Mouse (Mus musculus) stomach, postnatal 0 days (tissue): ENCODE measurements at regions not wholly inside any gene's neighbourhood (a gene's known extent, or its start where the extent isn't known, plus 50 kb on each side); places are given as distances from the start of the nearest gene placed in this dataset.

Experiments
- ATAC-seq: fragments of 200-750 bp; cut with Nextera tagmentation; 2 replicates; pipeline ENCODE4 v1.8.0; 2017; ENCODE audit not compliant: low FRiP score, low TSS enrichment
- DNase-seq: peaks from one replicate; pipeline ENCODE4 v3.0.0-alpha.2; 2016; ENCODE audit warnings: low spot score
- H3K27ac ChIP-seq: fragments of 300-500 bp; sonication (generic); replicated peaks from 2 replicates; pipeline ENCODE4 v1.5.1; 2014; ENCODE audit warnings: mild to moderate bottlenecking, control low read depth
- H3K27me3 ChIP-seq: fragments of 300-500 bp; sonication (generic); 2 replicates; pipeline ENCODE4 v1.6.1; 2014; ENCODE audit warnings: low read length; ENCODE audit not compliant: control insufficient read depth, insufficient read depth
- H3K36me3 ChIP-seq: fragments of 300-500 bp; sonication (generic); 2 replicates; pipeline ENCODE4 v1.6.1; 2014; ENCODE audit warnings: low read length, mixed read lengths; ENCODE audit not compliant: control insufficient read depth, insufficient read depth
- H3K4me1 ChIP-seq: fragments of 300-500 bp; sonication (generic); replicated peaks from 2 replicates; pipeline ENCODE4 v1.6.1; 2014; ENCODE audit warnings: antibody characterized with exemption; ENCODE audit not compliant: control insufficient read depth, insufficient read depth
- H3K4me2 ChIP-seq: fragments of 300-500 bp; sonication (generic); replicated peaks from 2 replicates; pipeline ENCODE4 v1.6.1; 2014; ENCODE audit warnings: low read depth, mild to moderate bottlenecking, control low read depth, moderate library complexity
- H3K4me3 ChIP-seq: fragments of 300-500 bp; sonication (generic); 2 replicates; pipeline ENCODE4 v1.5.1; 2014; ENCODE audit warnings: low read depth, low read length, control low read depth
- H3K9ac ChIP-seq: fragments of 300-500 bp; sonication (generic); 2 replicates; pipeline ENCODE4 v1.6.1; 2014; ENCODE audit warnings: mild to moderate bottlenecking, low read length, control low read depth, mixed read lengths
- H3K9me3 ChIP-seq: fragments of 300-500 bp; sonication (generic); 2 replicates; pipeline ENCODE4 v1.6.1; 2016; ENCODE audit warnings: low read length; ENCODE audit not compliant: control insufficient read depth
- CTCF ChIP-seq: IDR thresholded peaks from 2 replicates; pipeline ENCODE4 v1.5.1; 2016; ENCODE audit warnings: antibody characterized with exemption, low read depth, mild to moderate bottlenecking, moderate library complexity
- EP300 ChIP-seq: optimal IDR thresholded peaks from 2 replicates; pipeline ENCODE3; 2016; ENCODE audit warnings: antibody characterized with exemption
- WGBS: fragments of 180-500 bp; shearing (Covaris S2); extraction: QIAGEN DNeasy Blood & Tissue Kit; methylation state at CpG from one replicate; pipeline ENCODE4 v1.1.7; 2014; 5-methylcytosine and 5-hydroxymethylcytosine counted together

- no peaks in the 10 kb centered on the region for H3K27me3 ChIP-seq
- no peak overlapping the region for H3K9ac ChIP-seq
- H3K36me3 ChIP-seq, result no peaks in the 10 kb centered on the region
- H3K27ac ChIP-seq, result no peak overlapping the region
- no peak overlapping the region for H3K4me3 ChIP-seq
- H3K4me2 ChIP-seq, result no peak overlapping the region
- no peaks in the 10 kb centered on the region for H3K4me1 ChIP-seq
- 40% methylated on average over 6 of the region's 6 CpGs for WGBS
- H3K9me3 ChIP-seq, result no peaks in the 10 kb centered on the region
- DNase-seq (no peak), ATAC-seq (no peak)
- no peak for TF ChIP-seq EP300
- TF ChIP-seq CTCF, result no peak
Measured at GRCm38 (mm10) chr17:16157711-16158110, 326.9 kb upstream of the Rgmb start.

GRCm38 (mm10) chr17:16157135-16157534, 326.3 kb upstream of the Rgmb start:
- no peak overlapping the region for H3K4me3 ChIP-seq
- H3K4me1 ChIP-seq, result no peaks in the 10 kb centered on the region
- 67% methylated on average over 5 of the region's 5 CpGs for WGBS
- H3K27ac ChIP-seq, result no peak overlapping the region
- no peaks in the 10 kb centered on the region for H3K9me3 ChIP-seq
- no peaks in the 10 kb centered on the region for H3K36me3 ChIP-seq
- no peak for TF ChIP-seq EP300
- no peak for TF ChIP-seq CTCF
- no peak overlapping the region for H3K4me2 ChIP-seq
- ATAC-seq, result no peak
- no peak overlapping the region for H3K9ac ChIP-seq
- DNase-seq, result no peak
- H3K27me3 ChIP-seq, result no peaks in the 10 kb centered on the region

GRCm38 (mm10) chr17:16156596-16156995, 325.8 kb upstream of the Rgmb start:
- ATAC-seq (no peak), DNase-seq (no peak)
- Histone ChIP-seq H3K4me3 (no peak overlapping the region), H3K9ac (no peak overlapping the region), H3K4me1 (no peaks in the 10 kb centered on the region), H3K27ac (no peak overlapping the region), H3K4me2 (no peak overlapping the region), H3K9me3 (no peaks in the 10 kb centered on the region), H3K27me3 (no peaks in the 10 kb centered on the region), H3K36me3 (no peaks in the 10 kb centered on the region)
- WGBS, result 87% methylated on average over 3 of the region's 3 CpGs
- TF ChIP-seq EP300 (no peak), CTCF (no peak)

GRCm38 (mm10) chr17:16155587-16155986, 324.7 kb upstream of the Rgmb start:
- H3K27me3 ChIP-seq, result no peaks in the 10 kb centered on the region
- H3K9me3 ChIP-seq, result no peaks in the 10 kb centered on the region
- H3K9ac ChIP-seq, result no peak overlapping the region
- H3K4me3 ChIP-seq, result no peak overlapping the region
- H3K4me2 ChIP-seq, result no peak overlapping the region
- H3K4me1 ChIP-seq, result no peaks in the 10 kb centered on the region
- 65% methylated on average over 3 of the region's 3 CpGs for WGBS
- no peaks in the 10 kb centered on the region for H3K36me3 ChIP-seq
- DNase-seq (no peak), ATAC-seq (no peak)
- TF ChIP-seq CTCF, result no peak
- TF ChIP-seq EP300, result no peak
- no peak overlapping the region for H3K27ac ChIP-seq
